Mouse (Mus musculus) hindbrain, embryonic 15.5 days (tissue): ENCODE measurements at regions not wholly inside any gene's neighbourhood (a gene's known extent, or its start where the extent isn't known, plus 50 kb on each side); places are given as distances from the start of the nearest gene placed in this dataset.

Source experiments
- ATAC-seq: fragments of 200-750 bp; cut with Nextera tagmentation; 2 replicates; pipeline ENCODE4 v1.8.0; 2017; ENCODE audit warnings: low read depth, moderate number of reproducible peaks, moderate TSS enrichment; ENCODE audit not compliant: low FRiP score
- H3K27ac ChIP-seq: fragments of 300-500 bp; sonication (generic); replicated peaks from 2 replicates; pipeline ENCODE4 v1.5.1; 2015; ENCODE audit warnings: mild to moderate bottlenecking, inconsistent platforms
- H3K27me3 ChIP-seq: fragments of 300-500 bp; sonication (generic); 2 replicates; pipeline ENCODE4 v1.6.1; 2015; ENCODE audit warnings: control low read depth, inconsistent platforms
- H3K36me3 ChIP-seq: fragments of 300-500 bp; sonication (generic); 2 replicates; pipeline ENCODE4 v1.6.1; 2015; ENCODE audit warnings: control low read depth, inconsistent platforms
- H3K4me1 ChIP-seq: fragments of 300-500 bp; sonication (generic); replicated peaks from 2 replicates; pipeline ENCODE4 v1.6.1; 2015; ENCODE audit warnings: control low read depth, inconsistent platforms
- H3K4me2 ChIP-seq: fragments of 300-500 bp; sonication (generic); 2 replicates; pipeline ENCODE4 v1.6.1; 2015; ENCODE audit warnings: moderate library complexity, mild to moderate bottlenecking, inconsistent platforms
- H3K4me3 ChIP-seq: fragments of 300-500 bp; sonication (generic); 2 replicates; pipeline ENCODE4 v1.5.1; 2015; ENCODE audit warnings: mild to moderate bottlenecking, inconsistent platforms
- H3K9ac ChIP-seq: fragments of 300-500 bp; sonication (generic); 2 replicates; pipeline ENCODE4 v1.6.1; 2015; ENCODE audit warnings: inconsistent platforms
- H3K9me3 ChIP-seq: fragments of 300-500 bp; sonication (generic); 2 replicates; pipeline ENCODE4 v1.6.1; 2016; ENCODE audit warnings: control low read depth, inconsistent platforms
- WGBS: fragments of 180-500 bp; shearing (Covaris S2); methylation state at CpG from one replicate; pipeline ENCODE4 v1.1.7; 2015; 5-methylcytosine and 5-hydroxymethylcytosine counted together

DNA sequence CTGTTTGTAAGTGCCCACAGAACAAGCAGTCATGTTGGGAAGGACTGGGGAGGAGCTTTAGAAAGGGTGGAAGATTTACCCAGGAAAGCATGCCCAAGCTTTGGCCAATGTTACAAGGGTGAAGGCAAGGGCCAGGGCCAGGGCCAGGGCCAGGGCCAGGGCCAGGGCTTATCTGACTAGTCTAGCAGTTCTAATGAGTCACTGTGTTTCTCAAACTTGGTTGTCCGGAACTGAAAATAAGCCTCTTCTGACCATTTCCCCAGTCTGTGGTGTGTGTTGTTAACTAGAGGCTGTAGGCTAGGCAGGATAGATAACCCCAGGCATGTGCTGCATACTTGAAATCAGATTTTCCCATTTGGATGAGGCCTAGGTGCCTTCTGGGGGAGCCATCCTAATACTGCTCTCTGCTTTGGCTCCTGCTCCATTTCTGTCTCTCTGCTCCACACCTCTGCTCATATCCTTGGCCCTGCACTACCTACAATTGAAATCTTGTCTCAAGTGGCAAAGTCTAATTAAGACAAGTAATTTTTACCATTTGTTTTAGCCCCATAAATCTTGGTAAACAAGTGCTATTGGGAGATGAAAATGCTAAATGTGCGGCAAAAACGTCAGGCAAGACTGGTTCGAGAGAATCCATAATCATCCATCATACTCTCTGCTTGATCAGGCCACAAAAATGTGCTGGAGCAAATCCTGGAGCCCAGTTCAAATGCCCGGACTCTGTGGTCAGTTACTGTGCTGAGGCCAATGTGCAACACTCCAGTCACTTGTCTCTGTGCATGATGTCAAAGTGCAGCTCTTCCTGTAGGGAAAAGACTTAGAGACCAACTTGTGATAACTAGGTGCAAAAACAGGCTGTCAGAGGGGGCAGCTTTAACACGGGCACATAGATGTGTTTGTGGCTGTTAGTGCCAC is 137.7 kb downstream of the Erv3 start:
- Histone ChIP-seq H3K27ac (no peak overlapping the region), H3K4me1 (no peaks in the 10 kb centered on the region), H3K36me3 (no peaks in the 10 kb centered on the region), H3K27me3 (no peaks in the 10 kb centered on the region), H3K9ac (no peak overlapping the region), H3K4me3 (no peak overlapping the region), H3K9me3 (peaks cover 10% of the 10 kb centered on the region; the same call in 1 of the 2 replicates), H3K4me2 (no peak overlapping the region)
- WGBS = 91% methylated on average over 6 of the region's 6 CpGs
- ATAC-seq = no peak

GRCm38 (mm10) chr2:131717561-131717960 is 142.0 kb downstream of the Erv3 start:
- no peak for ATAC-seq
- no peaks in the 10 kb centered on the region for H3K36me3 ChIP-seq
- no peaks in the 10 kb centered on the region for H3K4me1 ChIP-seq
- H3K4me2 ChIP-seq = no peak overlapping the region
- H3K27ac ChIP-seq = no peak overlapping the region
- H3K9me3 ChIP-seq = no peaks in the 10 kb centered on the region
- 84% methylated on average over 5 of the region's 5 CpGs for WGBS
- H3K4me3 ChIP-seq = no peak overlapping the region
- no peak overlapping the region for H3K9ac ChIP-seq
- H3K27me3 ChIP-seq = no peaks in the 10 kb centered on the region

DNA sequence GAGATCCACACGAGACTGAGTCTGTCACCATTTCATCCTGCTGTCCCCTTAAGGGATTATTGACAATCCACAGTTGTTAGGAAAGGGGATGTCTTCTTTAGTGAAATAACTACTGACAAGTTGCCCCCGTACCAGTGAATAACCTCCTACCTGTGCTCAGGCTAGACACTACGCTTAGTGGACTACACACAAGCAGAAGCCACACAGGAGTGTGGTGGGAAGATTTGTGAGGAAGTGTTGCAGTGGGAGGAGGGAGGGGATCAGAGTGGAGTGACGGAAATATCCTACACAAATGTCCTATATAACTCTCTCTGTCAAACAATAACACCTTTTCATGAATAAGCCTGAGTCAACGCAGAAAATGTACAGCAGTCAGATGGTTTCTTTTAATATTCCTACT is 142.7 kb downstream of the Erv3 start:
- no peak overlapping the region for H3K9ac ChIP-seq
- H3K9me3 ChIP-seq = no peaks in the 10 kb centered on the region
- no peak overlapping the region for H3K4me3 ChIP-seq
- H3K4me2 ChIP-seq = no peak overlapping the region
- H3K36me3 ChIP-seq = no peaks in the 10 kb centered on the region
- H3K27me3 ChIP-seq = no peaks in the 10 kb centered on the region
- no peak for ATAC-seq
- no peaks in the 10 kb centered on the region for H3K4me1 ChIP-seq
- WGBS = 92% methylated on average over 5 of the region's 5 CpGs
- H3K27ac ChIP-seq = no peak overlapping the region

- no peaks in the 10 kb centered on the region for H3K4me1 ChIP-seq
- H3K4me2 ChIP-seq = no peak overlapping the region
- WGBS = 90% methylated on average over 3 of the region's 3 CpGs
- H3K27ac ChIP-seq = no peak overlapping the region
- H3K9ac ChIP-seq = no peak overlapping the region
- H3K9me3 ChIP-seq = no peaks in the 10 kb centered on the region
- no peaks in the 10 kb centered on the region for H3K27me3 ChIP-seq
- ATAC-seq = no peak
- H3K36me3 ChIP-seq = no peaks in the 10 kb centered on the region
- H3K4me3 ChIP-seq = no peak overlapping the region
Measured at GRCm38 (mm10) chr2:131715381-131715780, 144.2 kb downstream of the Erv3 start.

DNA sequence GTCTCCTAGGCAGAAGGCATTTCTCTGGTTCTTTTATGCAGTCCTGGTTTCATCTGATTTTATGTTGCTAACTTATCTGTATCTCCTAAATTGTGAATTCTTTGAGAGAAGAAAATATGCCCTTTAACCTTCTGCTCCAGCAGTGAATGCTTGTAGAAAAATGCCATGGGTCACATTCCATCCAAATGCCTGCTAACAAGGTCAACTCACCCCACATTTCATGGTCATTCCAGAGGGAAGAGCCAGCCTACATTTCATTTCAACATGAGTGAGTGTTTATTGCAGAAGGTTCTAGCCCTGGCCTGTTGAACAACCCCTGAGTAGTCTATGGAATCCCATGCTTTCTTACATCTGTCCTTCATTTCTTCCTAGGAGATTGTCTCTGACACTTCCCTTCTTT is 147.7 kb downstream of the Erv3 start:
- no peaks in the 10 kb centered on the region for H3K36me3 ChIP-seq
- no peak overlapping the region for H3K4me2 ChIP-seq
- H3K9me3 ChIP-seq = no peaks in the 10 kb centered on the region
- H3K9ac ChIP-seq = no peak overlapping the region
- H3K4me3 ChIP-seq = no peak overlapping the region
- H3K4me1 ChIP-seq = no peaks in the 10 kb centered on the region
- H3K27ac ChIP-seq = no peak overlapping the region
- H3K27me3 ChIP-seq = no peaks in the 10 kb centered on the region
- ATAC-seq = no peak

GRCm38 (mm10) chr2:131706565-131706964 is 144.5 kb upstream of the Adra1d start:
- Histone ChIP-seq H3K4me2 (no peak overlapping the region), H3K27me3 (no peaks in the 10 kb centered on the region), H3K9ac (no peak overlapping the region), H3K9me3 (no peaks in the 10 kb centered on the region), H3K4me1 (no peaks in the 10 kb centered on the region), H3K36me3 (no peaks in the 10 kb centered on the region), H3K27ac (no peak overlapping the region), H3K4me3 (no peak overlapping the region)
- WGBS = 88% methylated on average over 4 of the region's 4 CpGs
- ATAC-seq = no peak

DNA sequence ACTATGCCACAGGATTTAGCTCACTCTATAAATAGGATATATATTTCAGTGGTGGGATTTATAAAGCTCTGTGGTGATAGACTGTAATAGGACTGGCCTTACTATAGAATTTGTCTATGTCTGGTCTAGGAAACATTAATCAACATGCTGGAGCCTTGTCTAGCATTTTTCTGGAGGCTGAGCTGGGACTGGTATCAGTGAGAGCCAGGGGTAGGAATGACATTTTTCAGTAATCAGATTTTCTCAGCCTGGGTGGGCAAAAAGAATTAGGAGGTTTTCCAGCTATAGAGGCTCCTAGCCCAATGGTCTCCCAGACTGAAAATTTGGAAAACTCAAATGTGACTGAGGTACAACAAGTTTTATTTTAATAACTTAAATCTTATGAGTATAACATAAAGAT is 142.3 kb upstream of the Adra1d start:
- H3K9me3 ChIP-seq = no peaks in the 10 kb centered on the region
- H3K27ac ChIP-seq = no peak overlapping the region
- H3K4me2 ChIP-seq = no peak overlapping the region
- H3K4me1 ChIP-seq = no peaks in the 10 kb centered on the region
- H3K27me3 ChIP-seq = no peaks in the 10 kb centered on the region
- H3K36me3 ChIP-seq = no peaks in the 10 kb centered on the region
- ATAC-seq = no peak
- H3K9ac ChIP-seq = no peak overlapping the region
- no peak overlapping the region for H3K4me3 ChIP-seq

- no peak overlapping the region for H3K4me2 ChIP-seq
- no peaks in the 10 kb centered on the region for H3K36me3 ChIP-seq
- ATAC-seq = no peak
- H3K4me1 ChIP-seq = no peaks in the 10 kb centered on the region
- no peak overlapping the region for H3K27ac ChIP-seq
- WGBS = 79% methylated on average over 4 of the region's 4 CpGs
- H3K9me3 ChIP-seq = no peaks in the 10 kb centered on the region
- no peaks in the 10 kb centered on the region for H3K27me3 ChIP-seq
- H3K4me3 ChIP-seq = no peak overlapping the region
- H3K9ac ChIP-seq = no peak overlapping the region
Measured at GRCm38 (mm10) chr2:131702146-131702545, 140.1 kb upstream of the Adra1d start.

- 88% methylated on average over 3 of the region's 3 CpGs for WGBS
- Histone ChIP-seq H3K36me3 (no peaks in the 10 kb centered on the region), H3K27ac (no peak overlapping the region), H3K27me3 (no peaks in the 10 kb centered on the region), H3K9me3 (no peaks in the 10 kb centered on the region), H3K4me2 (no peak overlapping the region), H3K9ac (no peak overlapping the region), H3K4me1 (no peaks in the 10 kb centered on the region), H3K4me3 (no peak overlapping the region)
- no peak for ATAC-seq
Measured at GRCm38 (mm10) chr2:131699798-131700197, 137.7 kb upstream of the Adra1d start.

DNA sequence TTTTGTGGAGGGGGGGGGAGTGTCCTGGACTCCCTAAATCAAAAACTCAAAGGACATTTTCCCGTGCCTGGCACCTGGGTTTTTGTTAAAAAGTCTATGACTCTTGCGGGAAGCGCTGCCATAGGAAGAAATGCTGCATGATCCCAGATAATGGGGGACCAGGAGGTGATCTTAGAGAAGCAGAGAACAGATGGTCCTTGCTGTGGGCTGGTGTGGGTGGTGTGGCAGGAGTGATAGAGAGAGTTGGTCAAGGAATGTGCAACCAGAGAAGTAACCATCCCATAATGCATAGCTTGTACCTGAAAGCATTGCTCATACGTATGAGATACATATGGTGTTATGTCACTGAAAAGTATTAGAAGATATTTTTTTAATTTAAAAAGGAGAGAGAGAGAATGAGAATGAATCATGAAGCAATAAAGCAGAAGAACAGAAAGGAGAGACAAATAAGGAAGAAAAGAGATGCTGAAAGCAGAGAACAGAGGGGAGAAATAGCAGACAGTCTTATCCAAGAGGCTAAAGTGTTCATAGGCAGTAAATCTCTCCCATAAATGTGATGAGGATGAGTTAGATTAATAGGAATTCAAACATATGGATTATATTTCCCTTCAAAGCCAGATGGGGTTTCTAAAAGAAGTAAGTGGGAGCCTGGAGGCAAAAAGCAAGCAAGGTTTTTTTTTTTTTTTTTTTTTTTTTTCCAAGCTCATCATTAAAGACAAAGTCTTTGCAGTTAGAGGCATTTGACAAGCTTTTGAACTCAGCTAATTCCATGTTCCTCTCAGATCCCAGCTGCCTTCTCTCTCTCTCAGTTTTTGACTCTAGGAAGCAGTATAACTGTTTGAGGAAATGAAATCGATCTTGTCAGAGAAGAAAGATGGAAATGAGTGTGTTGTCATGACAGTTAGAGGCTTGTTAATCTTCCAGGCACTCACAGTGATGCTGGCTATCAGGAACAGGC is 136.2 kb upstream of the Adra1d start:
- Histone ChIP-seq H3K27ac (no peak overlapping the region), H3K9me3 (no peaks in the 10 kb centered on the region), H3K4me2 (no peak overlapping the region), H3K4me1 (no peaks in the 10 kb centered on the region), H3K9ac (no peak overlapping the region), H3K4me3 (no peak overlapping the region), H3K36me3 (no peaks in the 10 kb centered on the region), H3K27me3 (no peaks in the 10 kb centered on the region)
- no peak for ATAC-seq
- WGBS = 94% methylated on average over 5 of the region's 5 CpGs

- H3K27ac ChIP-seq = no peak overlapping the region
- no peak overlapping the region for H3K4me2 ChIP-seq
- no peak overlapping the region for H3K9ac ChIP-seq
- H3K27me3 ChIP-seq = no peaks in the 10 kb centered on the region
- H3K9me3 ChIP-seq = no peaks in the 10 kb centered on the region
- H3K4me3 ChIP-seq = no peak overlapping the region
- WGBS = 79% methylated on average over 3 of the region's 3 CpGs
- no peak for ATAC-seq
- H3K4me1 ChIP-seq = no peaks in the 10 kb centered on the region
- H3K36me3 ChIP-seq = no peaks in the 10 kb centered on the region
Measured at GRCm38 (mm10) chr2:131696307-131696706, 134.2 kb upstream of the Adra1d start.

DNA sequence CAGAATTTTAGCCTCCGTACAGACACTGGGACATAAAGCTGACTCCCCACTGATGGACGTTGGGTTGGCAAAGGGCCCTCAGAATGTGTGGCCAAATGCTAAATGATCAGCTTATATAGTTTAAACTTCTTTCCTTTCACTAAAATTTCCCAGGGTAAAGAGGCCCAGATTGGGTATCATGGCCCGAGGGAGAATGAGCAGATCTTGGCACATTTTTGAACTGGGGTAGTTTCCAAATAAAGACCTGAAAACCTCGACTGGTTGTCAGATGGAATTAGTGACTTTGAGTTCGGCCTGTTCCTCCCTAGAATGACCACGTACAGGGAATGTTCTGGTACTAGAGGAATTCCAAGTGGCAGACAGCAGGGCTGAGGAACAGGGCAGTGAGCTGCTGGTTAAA is 127.9 kb upstream of the Adra1d start:
- Histone ChIP-seq H3K4me3 (no peak overlapping the region), H3K9me3 (no peaks in the 10 kb centered on the region), H3K9ac (no peak overlapping the region), H3K36me3 (no peaks in the 10 kb centered on the region), H3K4me1 (no peaks in the 10 kb centered on the region), H3K4me2 (no peak overlapping the region), H3K27me3 (no peaks in the 10 kb centered on the region), H3K27ac (no peak overlapping the region)
- ATAC-seq = no peak
- 83% methylated on average over 6 of the region's 6 CpGs for WGBS
